Mouse (Mus musculus) spleen, adult 2 months (tissue): ENCODE data around the gene Ofcc1.

Experiments used
- CTCF ChIP-seq: fragments of 200-500 bp; IDR thresholded peaks from 2 replicates; pipeline ENCODE4 v1.5.1; 2011; ENCODE audit warnings: mild to moderate bottlenecking, inconsistent platforms; ENCODE audit not compliant: insufficient read depth, insufficient read length, insufficient replicate concordance; ENCODE audit errors: extremely low read depth
- POLR2A ChIP-seq: fragments of 200-500 bp; IDR thresholded peaks from 2 replicates; pipeline ENCODE4 v1.6.1; 2011; ENCODE audit warnings: low read depth, low read length, inconsistent platforms

DNA sequence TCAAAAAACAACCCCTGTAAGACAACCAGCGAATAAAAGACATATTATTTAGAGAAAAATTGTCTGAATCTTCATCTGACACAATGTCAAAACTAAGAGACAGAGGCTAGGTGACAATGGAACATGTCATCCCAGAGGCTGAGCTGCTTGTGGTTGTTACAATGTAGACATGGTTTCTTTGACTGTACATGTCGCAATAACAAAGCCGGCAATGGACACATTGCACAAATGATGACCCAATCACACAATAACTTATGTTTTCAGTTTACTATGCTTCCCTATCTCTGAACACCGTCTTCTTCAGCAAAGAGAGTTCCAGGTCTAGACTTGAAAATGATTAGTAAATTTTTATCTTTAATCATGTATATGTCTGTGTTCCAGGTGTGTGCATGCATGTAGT, 332.4 kb downstream of the Ofcc1 start:
- TF ChIP-seq CTCF (no peak), POLR2A (no peak)
